Comparison of ENCODE assay signal across 27 mouse cellular contexts in the genomic region with DNA sequence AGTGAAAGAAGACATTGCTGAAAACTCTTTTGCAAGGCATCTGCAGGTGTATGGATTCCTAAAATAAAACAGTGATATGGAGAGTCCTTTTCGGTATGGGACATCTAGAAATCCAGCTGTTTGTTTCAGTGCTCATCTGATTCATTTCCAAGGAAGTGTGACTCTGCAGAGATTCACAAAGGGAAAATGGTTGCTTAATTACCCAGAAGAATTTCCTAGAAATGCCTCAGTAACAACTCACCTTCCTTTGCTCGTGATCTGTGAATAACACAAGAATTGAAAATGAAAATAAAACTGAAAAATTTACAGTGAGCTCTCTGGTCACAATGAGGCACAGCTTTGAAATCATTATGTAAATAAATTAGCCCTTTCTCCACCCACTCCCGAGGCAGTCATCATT.
"Had no signal": no experiment of that assay in that cellular context is flagged by ENCODE, and none has a peak within 500 bp of the region (broad histone marks: within the 10 kb centered on the region; RNA-seq: fewer than 3 reads in every experiment).

No protein-coding gene starts in this region.

- H3K9me3 ChIP-seq: heart, embryonic 13.5 days; heart, embryonic 15.5 days; hindbrain, embryonic 13.5 days; hindbrain, embryonic 15.5 days; intestine, embryonic 15.5 days; limb, embryonic 10.5 days; limb, embryonic 12.5 days had no signal

- H3K4me2 ChIP-seq: heart, embryonic 11.5 days; heart, embryonic 13.5 days; heart, embryonic 15.5 days; hindbrain, embryonic 13.5 days; hindbrain, embryonic 15.5 days; intestine, embryonic 15.5 days; limb, embryonic 12.5 days; liver, embryonic 11.5 days had no signal

- ATAC-seq: hindbrain, postnatal 0 days; inflammation-experienced regulatory T-cells, adult 6 months; intestine, embryonic 15.5 days; intestine, postnatal 0 days had no signal

- H3K4me3 ChIP-seq: heart, adult 2 months; heart, embryonic 13.5 days; heart, embryonic 15.5 days; hindbrain, embryonic 13.5 days; hindbrain, embryonic 15.5 days; intestine, embryonic 15.5 days; left cerebral cortex, adult 2 months; limb, embryonic 10.5 days; limb, embryonic 12.5 days had no signal

- H3K27ac ChIP-seq: heart, adult 2 months; heart, embryonic 13.5 days; heart, embryonic 15.5 days; hindbrain, embryonic 13.5 days; hindbrain, embryonic 15.5 days; hindbrain, postnatal 0 days; intestine, embryonic 15.5 days; left cerebral cortex, adult 2 months; limb, embryonic 10.5 days; limb, embryonic 12.5 days; liver, embryonic 14.5 days had no signal

- H3K9ac ChIP-seq: heart, embryonic 13.5 days; heart, embryonic 15.5 days; hindbrain, embryonic 13.5 days; hindbrain, embryonic 15.5 days; intestine, embryonic 15.5 days; limb, embryonic 12.5 days; liver, embryonic 14.5 days had no signal

- H3K27me3 ChIP-seq: heart, embryonic 13.5 days; heart, embryonic 15.5 days; hindbrain, embryonic 13.5 days; hindbrain, embryonic 15.5 days; intestine, embryonic 15.5 days; limb, embryonic 12.5 days had no signal

- H3K4me1 ChIP-seq: heart, embryonic 13.5 days; heart, embryonic 15.5 days; hindbrain, embryonic 13.5 days; intestine, embryonic 15.5 days; limb, embryonic 10.5 days; limb, embryonic 12.5 days had no signal

- H3K36me3 ChIP-seq: heart, embryonic 13.5 days; heart, embryonic 15.5 days; hindbrain, embryonic 13.5 days; hindbrain, embryonic 15.5 days; intestine, embryonic 15.5 days; limb, embryonic 10.5 days; limb, embryonic 12.5 days had no signal

- DNase-seq: gastrocnemius, postnatal 14 days; gastrocnemius, postnatal 36 days; heart, adult 11 months; heart, adult 2 months; heart, postnatal 14 days; heart, postnatal 36 days; kidney, adult 2 months; kidney, adult 9 months; kidney, postnatal 10 days; kidney, postnatal 25 days; kidney, postnatal 4 days; layer of hippocampus, adult 9-11 months; liver had no signal
